Mouse (Mus musculus) myocyte (in vitro differentiated cells): ENCODE measurements around the gene Rnf144a. TPM values are rescaled to one million over a fixed set of nuclear protein-coding genes. Genes with fewer than 3 reads are reported as not detected.

Experiments used
- H3K27me3 ChIP-seq: one replicate; pipeline ENCODE4 v1.6.1; 2011; ENCODE audit not compliant: control insufficient read depth, insufficient read depth, insufficient read length
- H3K36me3 ChIP-seq: one replicate; pipeline ENCODE4 v1.6.1; 2011; ENCODE audit not compliant: control insufficient read depth, insufficient read depth
- H3K4me2 ChIP-seq: one replicate; pipeline ENCODE4 v1.6.1; 2011; ENCODE audit warnings: low read depth, control low read depth
- H3K4me3 ChIP-seq: one replicate; pipeline ENCODE4 v1.5.1; 2011; ENCODE audit warnings: mild to moderate bottlenecking, control low read depth, moderate library complexity
- H3K79me2 ChIP-seq: one replicate; pipeline ENCODE4 v1.6.1; 2011; ENCODE audit not compliant: control insufficient read depth, insufficient read depth
- H3ac ChIP-seq: one replicate; pipeline ENCODE4 v1.6.1; 2011; ENCODE audit not compliant: control insufficient read depth, insufficient read length
- CEBPB ChIP-seq: IDR thresholded peaks from 2 replicates; pipeline ENCODE4 v1.6.1; 2011; ENCODE audit warnings: mild to moderate bottlenecking, moderate library complexity; ENCODE audit not compliant: poor library complexity, insufficient read depth, severe bottlenecking
- E2F4 ChIP-seq: IDR thresholded peaks from one replicate; pipeline ENCODE4 v1.6.1; 2011; ENCODE audit warnings: mild to moderate bottlenecking, control low read depth, moderate library complexity; ENCODE audit not compliant: insufficient read depth
- MAX ChIP-seq: IDR thresholded peaks from one replicate; pipeline ENCODE4 v1.6.1; 2011; ENCODE audit warnings: low read depth, mild to moderate bottlenecking, control low read depth
- MYOD1 ChIP-seq, 3 experiments: IDR thresholded peaks; one replicate each; pipeline ENCODE4 v1.6.1; 2011; ENCODE audit warnings: control low read depth in 2 of 3, low read depth in 2 of 3, mild to moderate bottlenecking in 2 of 3, moderate library complexity in 1 of 3; ENCODE audit not compliant: insufficient read length in 2 of 3, control insufficient read depth in 1 of 3
- MYOG ChIP-seq, 3 experiments: IDR thresholded peaks; one replicate each; pipeline ENCODE4 v1.6.1; 2011; ENCODE audit warnings: control low read depth in 2 of 3, low read depth in 2 of 3, mild to moderate bottlenecking in 2 of 3; ENCODE audit not compliant: insufficient read length in 2 of 3, control insufficient read depth in 1 of 3, insufficient read depth in 1 of 3
- POLR2A ChIP-seq: IDR thresholded peaks from one replicate; pipeline ENCODE4 v1.6.1; 2011; ENCODE audit warnings: low read depth, mild to moderate bottlenecking, control low read depth, moderate library complexity; ENCODE audit not compliant: insufficient read length
- POLR2AphosphoS2 ChIP-seq: IDR thresholded peaks from one replicate; pipeline ENCODE4 v1.6.1; 2011; ENCODE audit warnings: low read depth, control low read depth; ENCODE audit not compliant: insufficient read length
- REST ChIP-seq: IDR thresholded peaks from one replicate; pipeline ENCODE4 v1.6.1; 2011; ENCODE audit warnings: mild to moderate bottlenecking, control low read depth, moderate library complexity; ENCODE audit not compliant: insufficient read depth, insufficient read length
- SRF ChIP-seq: IDR thresholded peaks from one replicate; pipeline ENCODE4 v1.6.1; 2011; ENCODE audit warnings: low read depth; ENCODE audit not compliant: control insufficient read depth, insufficient read length
- TCF12 ChIP-seq: IDR thresholded peaks from one replicate; pipeline ENCODE4 v1.6.1; 2011; ENCODE audit warnings: mild to moderate bottlenecking, control low read depth; ENCODE audit not compliant: poor library complexity, insufficient read depth, severe bottlenecking
- TCF3 ChIP-seq: IDR thresholded peaks from one replicate; pipeline ENCODE4 v1.6.1; 2011; ENCODE audit warnings: low read depth, control low read depth; ENCODE audit not compliant: insufficient read length
- USF1 ChIP-seq: IDR thresholded peaks from one replicate; pipeline ENCODE4 v1.6.1; 2011; ENCODE audit warnings: low read depth, mild to moderate bottlenecking, control low read depth, moderate library complexity
- polyA plus RNA-seq: library from polyadenylated mRNA; unstranded; fragments of >200 nt; fragmentation: generic; extraction: Trizol; gene quantifications from one replicate; pipeline ENCODE4 v1.2.1, GENCODE M21; 2012; ENCODE audit warnings: missing spikeins

Gene Rnf144a
- polyA plus RNA-seq, 1 experiment, result not detected

- no peak for TF ChIP-seq TCF3
- Histone ChIP-seq H3K36me3 (no peaks in the 10 kb centered on the region), H3K4me2 (no peak overlapping the region), H3K27me3 (no peaks in the 10 kb centered on the region), H3K79me2 (no peaks in the 10 kb centered on the region), H3ac (no peak overlapping the region), H3K4me3 (no peak overlapping the region)
Measured at GRCm38 (mm10) chr12:26280719-26281480, 134.2 kb downstream of the Rnf144a start.

GRCm38 (mm10) chr12:26277002-26277669 lies 137.9 kb downstream of the Rnf144a start:
- no peak overlapping the region for H3K4me2 ChIP-seq
- no peaks in the 10 kb centered on the region for H3K27me3 ChIP-seq
- no peak for TF ChIP-seq E2F4
- no peak for TF ChIP-seq MYOD1 (IDR thresholded peaks at IDR 0.05; ENCODE audit: control insufficient read depth in 1 of 3, insufficient read length in 2 of 3, low read depth in 2 of 3)
- no peak for TF ChIP-seq CEBPB
- no peak for TF ChIP-seq SRF
- TF ChIP-seq TCF3, result no peak
- no peak for TF ChIP-seq POLR2AphosphoS2
- TF ChIP-seq TCF12, result no peak
- no peak for TF ChIP-seq MAX
- no peak for TF ChIP-seq USF1
- TF ChIP-seq POLR2A, result no peak
- TF ChIP-seq REST, result no peak
- TF ChIP-seq MYOG (IDR thresholded peaks at IDR 0.05; ENCODE audit: control insufficient read depth in 1 of 3, insufficient read depth in 1 of 3, insufficient read length in 2 of 3, low read depth in 2 of 3), result no peak
- H3K79me2 ChIP-seq, result no peaks in the 10 kb centered on the region
- H3K36me3 ChIP-seq, result no peaks in the 10 kb centered on the region
- no peak overlapping the region for H3ac ChIP-seq
- H3K4me3 ChIP-seq, result no peak overlapping the region

DNA sequence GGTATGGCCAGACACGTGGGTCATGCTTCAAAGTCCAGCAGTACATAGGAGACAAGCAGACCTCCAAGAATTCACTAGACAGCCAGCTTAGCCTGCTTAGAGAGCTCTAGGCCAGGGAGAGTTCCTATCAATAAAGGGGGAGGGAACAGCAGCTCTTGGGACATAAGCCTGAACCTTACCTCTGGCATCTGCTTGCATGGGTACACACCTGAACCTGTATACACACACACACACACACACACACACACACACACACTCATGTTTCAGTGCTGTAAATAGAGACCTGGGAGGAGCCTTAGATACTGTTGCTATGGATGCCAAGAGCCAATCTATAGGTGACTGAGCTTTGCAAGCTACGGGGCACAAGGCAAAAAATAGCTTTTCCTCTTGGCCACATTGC lies 138.5 kb downstream of the Rnf144a start:
- Histone ChIP-seq H3K4me2 (no peak overlapping the region), H3K36me3 (no peaks in the 10 kb centered on the region), H3K4me3 (no peak overlapping the region), H3ac (no peak overlapping the region), H3K79me2 (no peaks in the 10 kb centered on the region), H3K27me3 (no peaks in the 10 kb centered on the region)
- no peak for TF ChIP-seq REST
- no peak for TF ChIP-seq TCF12
- TF ChIP-seq POLR2AphosphoS2, result no peak
- TF ChIP-seq TCF3, result no peak
- TF ChIP-seq USF1, result no peak
- no peak for TF ChIP-seq POLR2A
- no peak for TF ChIP-seq MYOG (IDR thresholded peaks at IDR 0.05; ENCODE audit: control insufficient read depth in 1 of 3, insufficient read depth in 1 of 3, insufficient read length in 2 of 3, low read depth in 2 of 3)
- TF ChIP-seq SRF, result no peak
- TF ChIP-seq MYOD1 (IDR thresholded peaks at IDR 0.05; ENCODE audit: control insufficient read depth in 1 of 3, insufficient read length in 2 of 3, low read depth in 2 of 3), result no peak
- no peak for TF ChIP-seq MAX
- no peak for TF ChIP-seq E2F4
- TF ChIP-seq CEBPB, result no peak

Other genes starting within 250 kb of the Rnf144a start
- gene Rsad2, start 41.2 kb upstream of the Rnf144a start, polyA plus RNA-seq, result 0.05 TPM
- gene Cmpk2, start 54.0 kb upstream of the Rnf144a start, polyA plus RNA-seq, result not detected